38 mouse cellular contexts compared by ENCODE assay signal in genomic region chr4:43678541-43678940, GRCm38 (mm10). TPM values are rescaled to one million over a fixed set of nuclear protein-coding genes. Genes with fewer than 3 reads are reported as not detected.
"Had no signal": no experiment of that assay in that cellular context is flagged by ENCODE, and none has a peak within 500 bp of the region (broad histone marks: within the 10 kb centered on the region; RNA-seq: fewer than 3 reads in every experiment).

No protein-coding gene starts in this region.

- DNase-seq: gastrocnemius, postnatal 14 days; heart, adult 18-20 months; heart, postnatal 10 days; heart, postnatal 4 days; kidney, adult 18-20 months; kidney, adult 8-10 months; kidney, postnatal 10 days; kidney, postnatal 25 days; kidney, postnatal 4 days; liver; liver, embryonic 13.5 days; liver, postnatal 0 days had no signal

- ATAC-seq: hindbrain, embryonic 16.5 days; inflammation-experienced regulatory T-cells, adult 6 months; intestine, embryonic 15.5 days; intestine, postnatal 0 days; liver, postnatal 0 days had no signal

RNA-seq across cellular contexts. Expression of gene Olfr70, which starts 22.1 kb away (rescaled TPM):
- total RNA-seq: gastrocnemius, adult 8-10 months; gastrocnemius, postnatal 14 days; gastrocnemius, postnatal 4 days; granulocyte monocyte progenitor cell, adult 5-6 weeks; heart, adult 18-20 months; heart, adult 8-10 months; heart, postnatal 10 days; heart, postnatal 25 days; heart, postnatal 4 days; layer of hippocampus, postnatal 14 days; left cerebral cortex, adult 2 months; left cerebral cortex, postnatal 14 days; left cerebral cortex, postnatal 36 days had no signal
- polyA plus RNA-seq: heart, embryonic 10.5 days; heart, embryonic 12.5 days; heart, embryonic 14.5 days; heart, embryonic 16.5 days; hindbrain, embryonic 10.5 days; hindbrain, embryonic 12.5 days; hindbrain, embryonic 14.5 days; inflammation-experienced regulatory T-cells, adult 6 months; intestine, embryonic 15.5 days; intestine, postnatal 0 days; kidney, embryonic 14.5 days; kidney, embryonic 16.5 days; limb, embryonic 10.5 days; limb, embryonic 14.5 days; liver, embryonic 11.5 days; liver, embryonic 13.5 days; liver, embryonic 15.5 days; liver, postnatal 0 days had no signal

RNA-seq across cellular contexts. Expression of gene Spag8, which starts 25.1 kb away (rescaled TPM):
- total RNA-seq: gastrocnemius, adult 8-10 months; gastrocnemius, postnatal 14 days; granulocyte monocyte progenitor cell, adult 5-6 weeks; heart, adult 18-20 months had no signal
- polyA plus RNA-seq: liver, embryonic 15.5 days; liver, postnatal 0 days had no signal
